Mouse (Mus musculus): ENCODE data around the gene Olfr474.
"Not testable (repeated sequence)": the region's sequence is repeated elsewhere in the genome, so short reads cannot be mapped to it uniquely, and the experiment has no call there.

The Olfr474 gene

GRCm38 (mm10) chr7:107954343-107954742 is at the start of gene Olfr474:
TSS of gene Olfr474 (plus strand) at chr7:107954643.
- no peak for DNase-seq

- no peak for DNase-seq
Observed at GRCm38 (mm10) chr7:107930146-107930545, 24.3 kb upstream of the Olfr474 start, which contains the start of gene Olfr473. TSS of gene Olfr473 (plus strand) at chr7:107930446.

GRCm38 (mm10) chr7:107952539-107952938 is 1.9 kb upstream of the Olfr474 start:
- DNase-seq, result not testable (repeated sequence)

- DNase-seq, result no peak
Observed at GRCm38 (mm10) chr7:107964503-107964902, 10.1 kb downstream of the Olfr474 start, which contains the start of gene Olfr476. TSS of gene Olfr476 (plus strand) at chr7:107964803.

- no peak for DNase-seq
Observed at GRCm38 (mm10) chr7:107986393-107986792, 31.9 kb downstream of the Olfr474 start, which contains the start of gene Olfr477. TSS of gene Olfr477 (plus strand) at chr7:107986693.
